Mouse (Mus musculus) left cerebral cortex, adult 2 months (tissue): ENCODE results near the gene Pzp. TPM values are rescaled to one million over a fixed set of nuclear protein-coding genes. Genes with fewer than 3 reads are reported as not detected.

Source experiments
- DNase-seq, 2 experiments: peaks; one replicate each; pipeline ENCODE4 v3.0.0; 2021 to 2022; ENCODE audit warnings: low spot score in 2 of 2, mixed read lengths in 1 of 2; ENCODE audit errors: extremely low spot score in 1 of 2
- H3K27ac ChIP-seq: fragments of 200-600 bp; 2 replicates; pipeline ENCODE4 v1.8.1; 2022
- H3K4me3 ChIP-seq: fragments of 200-600 bp; 2 replicates; pipeline ENCODE4 v1.8.1; 2022
- CTCF ChIP-seq: fragments of 200-600 bp; IDR thresholded peaks from 2 replicates; pipeline ENCODE4 v1.8.1; 2022; ENCODE audit warnings: antibody characterized with exemption, mild to moderate bottlenecking, moderate library complexity
- intact Hi-C: fragments of 180-260 bp; cut with DNase I; formaldehyde crosslinking; loops from one replicate; pipeline ENCODE4 v1.15.1; 2025
- total RNA-seq, 2 experiments: library from RNA; stranded (reverse); gene quantifications; 2 replicates each; pipeline ENCODE4 v1.2.3; 2021

Pzp gene
- total RNA-seq, 2 experiments from 2014 or later: not detected

DNA sequence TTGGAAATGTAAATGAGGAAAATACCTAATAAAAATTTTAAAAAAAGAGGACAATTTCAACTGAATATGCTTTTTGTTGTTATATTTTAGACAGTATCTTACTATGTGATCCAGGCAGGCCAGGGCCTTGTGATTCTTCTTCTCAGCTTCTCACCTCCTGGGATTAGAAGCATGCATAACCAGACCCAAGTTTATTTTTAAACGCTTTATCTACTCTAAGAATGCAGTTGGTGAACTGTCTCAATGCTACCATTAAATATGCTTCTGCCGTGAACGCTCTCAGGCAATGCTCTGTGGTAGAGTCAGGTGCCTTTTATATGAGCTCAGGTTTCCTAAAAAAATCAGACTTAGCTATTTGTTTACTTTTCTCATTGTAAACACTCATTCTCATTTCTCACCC is 3.2 kb downstream of the Pzp start:
- H3K27ac ChIP-seq: no peak overlapping the region
- DNase-seq: no peak
- no peak overlapping the region for H3K4me3 ChIP-seq
- no peak for TF ChIP-seq CTCF
- intact Hi-C loops: no loop called here

DNA sequence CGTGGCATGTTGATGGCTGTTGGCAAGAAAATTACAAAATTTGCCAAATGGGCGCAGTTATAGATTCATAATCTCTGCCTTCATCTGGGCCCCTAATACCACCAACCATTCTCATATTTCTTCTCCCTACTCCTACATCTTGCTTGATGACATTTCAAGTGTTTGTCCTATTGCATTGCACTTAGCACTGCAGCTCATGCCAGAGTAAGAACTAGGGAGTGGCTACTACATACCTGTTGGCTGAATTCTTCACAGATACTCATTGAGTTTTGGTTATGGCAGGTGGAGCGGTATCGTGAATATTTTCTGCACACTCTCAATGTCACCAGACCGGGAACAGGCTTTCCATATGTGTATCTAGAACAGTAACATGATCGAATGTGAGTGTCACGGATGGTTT is 7.4 kb downstream of the Pzp start:
- intact Hi-C loops: no loop called here
- H3K4me3 ChIP-seq: no peak overlapping the region

DNA sequence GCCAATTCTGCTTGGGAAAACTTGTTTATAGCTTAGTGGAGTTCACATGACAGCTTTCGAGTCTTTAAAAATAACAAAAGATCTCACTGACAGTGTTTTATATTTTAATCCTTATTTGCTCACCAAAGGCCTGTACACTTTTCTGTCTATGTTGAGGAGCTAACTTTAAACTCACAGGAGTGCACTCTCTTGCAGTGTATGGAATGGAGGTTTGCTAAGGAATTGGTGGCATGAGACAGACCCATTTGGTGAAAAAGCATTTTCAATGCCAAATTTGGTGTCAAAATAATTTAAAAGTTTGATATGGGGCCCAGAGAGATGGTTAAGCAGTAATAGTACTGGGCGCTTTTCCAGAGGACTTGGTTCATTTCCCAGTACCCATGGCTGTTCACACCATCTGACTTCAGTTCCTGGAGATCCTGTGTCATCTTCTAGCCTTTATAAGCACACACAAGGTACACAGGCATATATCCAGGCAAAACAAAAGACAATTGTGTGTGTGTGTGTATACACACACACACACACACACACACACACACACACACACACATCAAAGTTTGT is 20.8 kb downstream of the Pzp start:
- no peak for TF ChIP-seq CTCF
- intact Hi-C loops: no loop called here
- DNase-seq: no peak
- Histone ChIP-seq H3K4me3 (no peak overlapping the region), H3K27ac (no peak overlapping the region)

More for the DNA sequence above, 7.4 kb downstream of the Pzp start:
- TF ChIP-seq CTCF: no peak
- DNase-seq: no peak
- H3K27ac ChIP-seq: no peak overlapping the region

DNA sequence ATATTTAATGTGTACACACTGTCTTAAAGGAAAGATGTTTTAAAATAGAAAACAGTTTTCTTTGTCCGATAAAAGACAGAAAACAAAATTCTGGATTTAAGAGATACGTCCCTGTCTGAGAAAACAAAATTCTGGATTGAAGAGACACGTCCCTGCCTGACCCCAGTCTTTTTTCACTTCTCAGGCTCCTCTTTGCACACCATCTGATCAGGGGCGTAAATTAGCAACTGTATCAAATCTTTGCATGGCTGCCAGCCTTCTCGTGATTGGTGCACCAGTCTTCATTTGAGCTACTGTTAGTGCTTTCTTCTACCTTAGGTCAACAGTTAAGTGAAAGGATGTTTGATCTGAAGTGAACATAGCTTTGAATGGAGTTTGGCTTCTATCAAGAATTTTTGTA is 21.8 kb downstream of the Pzp start:
- Histone ChIP-seq H3K4me3 (no peak overlapping the region), H3K27ac (no peak overlapping the region)
- DNase-seq: no peak
- intact Hi-C loops: no loop called here
- TF ChIP-seq CTCF: no peak

DNA sequence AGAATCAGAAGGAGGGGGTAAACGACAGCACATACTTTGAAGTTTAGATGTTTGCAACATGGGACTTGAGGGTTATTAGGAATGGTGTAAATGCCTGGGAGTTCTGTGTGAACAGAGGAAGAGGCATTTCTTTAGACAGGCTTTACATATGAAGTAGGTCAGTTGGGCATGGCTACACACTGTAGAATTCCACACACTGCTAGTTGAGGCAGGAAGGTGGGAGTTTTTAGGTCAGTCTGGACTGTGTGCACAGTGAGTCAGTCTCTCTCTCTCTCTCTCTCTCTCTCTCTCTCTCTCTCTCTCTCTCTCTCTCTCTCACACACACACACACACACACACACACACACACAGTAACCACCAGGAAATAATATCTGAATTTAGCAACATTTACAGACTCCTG is 31.2 kb downstream of the Pzp start:
- Histone ChIP-seq H3K27ac (no peak overlapping the region), H3K4me3 (no peak overlapping the region)
- TF ChIP-seq CTCF: no peak
- DNase-seq: no peak
- intact Hi-C loops: no loop called here

DNA sequence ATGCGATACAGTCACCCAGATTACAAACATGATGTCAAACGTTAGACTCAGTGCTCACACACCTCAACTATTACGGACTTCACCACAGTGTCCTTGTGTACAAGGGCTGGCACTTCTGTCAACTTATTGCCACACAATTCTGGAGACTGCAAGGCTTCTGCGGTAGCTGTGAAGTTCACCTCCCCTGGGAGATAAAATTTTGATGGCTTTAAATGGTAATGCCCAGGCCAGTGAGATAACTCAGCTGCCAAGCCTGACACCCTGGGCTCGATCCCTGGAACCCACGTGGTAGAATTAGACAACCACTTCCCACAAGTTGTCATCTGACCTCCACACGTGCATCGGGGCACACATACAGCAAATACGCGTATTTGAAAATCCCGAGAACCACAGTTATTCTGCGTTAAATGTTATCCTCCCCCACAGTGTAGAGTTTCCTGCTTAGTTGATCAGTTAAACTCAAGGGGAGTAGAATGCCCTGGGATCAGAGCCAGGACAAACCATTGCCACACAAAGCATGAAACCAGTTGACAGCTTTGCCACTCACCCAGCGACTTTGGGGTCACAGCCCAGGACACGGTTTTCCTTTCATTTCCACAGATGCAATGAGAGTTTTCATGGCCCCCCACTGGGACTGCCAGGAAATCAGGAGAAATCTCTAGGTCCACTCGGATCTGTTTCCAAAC is 31.7 kb downstream of the Pzp start:
- H3K4me3 ChIP-seq: no peak overlapping the region
- TF ChIP-seq CTCF: no peak
- no peak overlapping the region for H3K27ac ChIP-seq
- intact Hi-C loops: no loop called here
- DNase-seq: no peak

DNA sequence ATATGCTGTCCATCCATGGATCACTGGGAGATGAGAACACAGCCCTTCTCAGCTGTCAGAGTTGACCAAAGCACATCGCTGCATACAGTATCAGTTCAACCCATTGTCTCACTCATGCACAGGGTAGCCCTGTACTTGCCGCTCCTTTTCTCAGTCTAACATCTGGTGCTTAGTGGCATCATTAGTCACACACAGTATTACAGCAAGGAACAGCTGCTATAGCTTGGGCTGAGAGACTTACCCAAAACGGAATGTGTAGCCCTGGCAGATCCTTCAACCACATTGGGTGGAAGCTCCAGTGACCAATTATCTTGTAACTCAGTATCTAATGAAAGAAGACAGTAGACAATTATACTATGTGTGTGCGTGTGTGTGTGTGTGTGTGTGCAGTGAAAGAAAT is 34.6 kb downstream of the Pzp start:
- DNase-seq: no peak
- Histone ChIP-seq H3K27ac (no peak overlapping the region), H3K4me3 (no peak overlapping the region)
- no peak for TF ChIP-seq CTCF
- intact Hi-C loops: no loop called here

DNA sequence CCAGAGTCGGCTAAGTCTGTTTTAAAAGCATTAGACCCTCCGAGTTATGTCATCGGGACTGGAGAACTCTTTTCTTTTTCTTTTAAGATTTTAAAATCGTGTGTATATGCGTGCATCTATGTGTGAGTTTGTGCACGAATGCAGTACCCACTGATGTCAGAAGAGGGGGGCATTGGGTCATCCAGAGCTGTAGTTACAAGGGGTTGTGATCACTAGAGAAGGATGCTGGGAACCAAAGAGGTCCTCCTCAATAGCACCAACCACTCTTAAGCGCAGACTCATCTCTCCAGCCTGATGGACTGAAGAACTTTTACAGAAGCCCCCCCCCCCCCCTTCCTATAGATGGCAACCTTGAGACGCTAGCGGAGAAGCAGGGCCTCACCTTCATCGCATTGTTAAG is 36.4 kb downstream of the Pzp start:
- DNase-seq: no peak
- Histone ChIP-seq H3K4me3 (no peak overlapping the region), H3K27ac (no peak overlapping the region)
- TF ChIP-seq CTCF: no peak
- intact Hi-C loops: no loop called here

DNA sequence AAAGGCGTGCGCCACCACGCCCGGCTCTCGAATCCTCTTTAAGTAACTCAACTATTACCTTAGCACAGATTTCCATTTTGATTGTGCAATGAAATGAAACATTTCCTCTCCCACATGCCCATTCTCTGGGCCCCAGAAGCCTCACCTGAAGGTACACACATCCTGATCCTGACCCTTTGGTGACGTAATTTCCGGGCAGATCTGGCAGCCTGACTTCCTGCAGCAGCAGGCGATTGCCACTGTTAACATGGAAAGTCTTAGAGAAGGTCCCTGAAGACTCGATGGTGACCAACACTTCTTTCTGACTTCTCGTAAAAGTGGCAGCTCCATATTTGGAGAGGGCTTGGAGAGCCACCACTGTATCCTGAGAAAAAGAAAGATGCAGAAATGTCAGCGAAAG is 38.8 kb downstream of the Pzp start:
- TF ChIP-seq CTCF: no peak
- Histone ChIP-seq H3K27ac (no peak overlapping the region), H3K4me3 (no peak overlapping the region)
- intact Hi-C loops: no loop called here
- DNase-seq: no peak

DNA sequence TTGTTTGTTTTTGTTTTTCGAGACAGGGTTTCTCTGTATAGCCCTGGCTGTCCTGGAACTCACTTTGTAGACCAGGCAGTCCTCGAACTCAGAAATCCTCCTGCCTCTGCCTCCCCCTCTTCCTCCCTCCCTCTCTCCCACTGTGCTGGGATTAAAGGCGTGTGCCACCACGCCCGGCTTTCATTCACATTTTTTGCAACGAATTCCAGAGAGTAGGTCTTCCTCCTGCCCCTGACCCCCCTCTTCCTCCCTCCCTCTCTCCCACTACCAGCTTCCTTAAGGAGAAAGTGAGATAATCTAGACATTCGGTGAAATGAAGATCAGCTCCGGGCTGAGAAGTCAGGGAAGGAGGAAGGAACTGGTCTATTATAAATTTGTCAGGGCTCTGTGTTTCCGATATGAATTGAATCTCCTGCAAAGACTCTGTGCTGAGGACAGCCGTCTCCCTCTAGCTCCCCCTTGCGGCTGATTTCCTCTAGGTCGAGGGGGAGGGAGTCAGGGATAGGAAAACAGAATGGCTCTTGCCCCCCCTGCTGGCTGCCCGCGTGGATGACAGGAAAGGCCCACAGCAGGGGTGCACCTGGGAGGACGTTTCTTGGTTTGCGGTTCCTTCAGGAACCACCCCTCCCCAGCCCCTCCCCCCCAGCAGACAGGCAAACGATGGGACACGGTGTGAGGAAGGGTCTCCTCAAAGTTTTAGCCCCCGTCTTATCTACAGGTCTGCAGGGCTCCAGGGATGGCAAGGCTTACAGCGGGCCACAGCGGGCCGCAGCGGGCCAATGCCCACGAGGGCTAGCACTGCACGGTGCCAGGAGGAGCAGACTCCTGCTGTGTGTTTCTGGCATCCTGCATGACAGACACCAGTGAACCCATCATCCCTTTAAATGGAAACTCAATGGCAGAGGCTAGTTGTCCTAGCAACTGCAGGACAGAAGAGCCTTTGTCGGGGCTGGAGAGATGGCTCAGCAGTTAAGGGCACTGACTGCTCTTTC is 46.8 kb downstream of the Pzp start:
- Histone ChIP-seq H3K4me3 (peak overlapping the region; percentile 13; the same call in 1 of the 2 replicates), H3K27ac (no peak overlapping the region)
- peak; percentile 92 to 99 for DNase-seq
- TF ChIP-seq CTCF: no peak; the same call in none of the 2 replicates
- intact Hi-C loops: loop anchor here (1.0 to 5.0 kb wide), 2 partner anchors 33 to 42 kb away; partner anchors contain the start of gene Fkbp4

DNA sequence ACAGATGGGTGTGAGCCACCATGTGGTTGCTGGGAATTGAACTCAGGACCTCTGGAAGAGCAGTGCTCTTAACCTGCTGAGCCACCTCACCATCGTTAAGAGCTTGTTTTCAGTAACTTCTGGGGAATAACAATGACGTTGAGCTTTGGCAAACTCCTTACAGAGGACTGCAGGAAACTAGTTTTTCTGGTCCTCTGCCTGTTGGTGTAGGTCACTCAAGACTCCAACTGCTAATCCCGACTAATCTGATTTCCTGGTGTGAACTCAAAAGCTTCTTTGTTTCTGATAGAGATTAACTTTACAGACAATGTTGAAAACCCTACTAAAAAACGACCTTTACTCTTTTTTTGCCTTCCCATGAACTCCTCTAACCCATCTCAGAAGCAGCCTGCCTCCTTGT is 49.0 kb downstream of the Pzp start:
- no peak for TF ChIP-seq CTCF
- H3K27ac ChIP-seq: no peak overlapping the region
- intact Hi-C loops: loop anchor here (5.0 kb wide), 1 partner anchor 40 kb away; the partner anchor contains the start of gene Fkbp4
- no peak overlapping the region for H3K4me3 ChIP-seq
- DNase-seq: no peak

DNA sequence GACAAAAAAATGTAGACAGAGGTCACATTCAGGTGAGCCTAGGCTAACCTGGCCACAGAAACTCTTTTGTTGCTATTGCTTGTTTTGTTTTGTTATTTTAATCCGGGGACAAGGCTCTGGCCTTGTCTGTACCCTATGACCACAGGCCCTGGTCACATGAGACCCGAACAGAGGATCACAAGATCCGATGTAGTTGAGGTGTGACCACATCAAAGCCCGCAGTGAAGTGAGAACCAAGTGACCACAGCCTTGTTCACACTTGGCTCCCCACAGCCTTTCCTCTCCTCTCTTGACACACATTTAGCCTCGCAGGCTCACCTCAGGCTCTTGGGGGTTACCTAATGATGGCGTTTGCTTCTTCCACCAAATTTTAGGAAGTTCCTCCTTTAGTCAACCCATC is 52.4 kb downstream of the Pzp start:
- Histone ChIP-seq H3K4me3 (no peak overlapping the region), H3K27ac (no peak overlapping the region)
- no peak for TF ChIP-seq CTCF
- no peak for DNase-seq
- intact Hi-C loops: no loop called here
